Mouse (Mus musculus) gastrocnemius, postnatal 14 days (tissue): ENCODE data around the gene Ubl5. TPM values are rescaled to one million over a fixed set of nuclear protein-coding genes. Genes with fewer than 3 reads are reported as not detected.

ENCODE experiments used
- DNase-seq: peaks from one replicate; pipeline ENCODE4 v3.0.0; 2021; ENCODE audit warnings: mixed read lengths
- intact Hi-C: fragments of 180-260 bp; cut with DNase I; formaldehyde crosslinking; loops from one replicate; pipeline ENCODE4 v1.15.1; 2025; ENCODE audit warnings: low total_unique reads
- total RNA-seq, 2 experiments: library from RNA; stranded (reverse); gene quantifications; 2 replicates each; pipeline ENCODE4 v1.2.3; 2021

Gene Ubl5
- total RNA-seq, 2 experiments from 2014 or later: 172 to 182 TPM

DNA sequence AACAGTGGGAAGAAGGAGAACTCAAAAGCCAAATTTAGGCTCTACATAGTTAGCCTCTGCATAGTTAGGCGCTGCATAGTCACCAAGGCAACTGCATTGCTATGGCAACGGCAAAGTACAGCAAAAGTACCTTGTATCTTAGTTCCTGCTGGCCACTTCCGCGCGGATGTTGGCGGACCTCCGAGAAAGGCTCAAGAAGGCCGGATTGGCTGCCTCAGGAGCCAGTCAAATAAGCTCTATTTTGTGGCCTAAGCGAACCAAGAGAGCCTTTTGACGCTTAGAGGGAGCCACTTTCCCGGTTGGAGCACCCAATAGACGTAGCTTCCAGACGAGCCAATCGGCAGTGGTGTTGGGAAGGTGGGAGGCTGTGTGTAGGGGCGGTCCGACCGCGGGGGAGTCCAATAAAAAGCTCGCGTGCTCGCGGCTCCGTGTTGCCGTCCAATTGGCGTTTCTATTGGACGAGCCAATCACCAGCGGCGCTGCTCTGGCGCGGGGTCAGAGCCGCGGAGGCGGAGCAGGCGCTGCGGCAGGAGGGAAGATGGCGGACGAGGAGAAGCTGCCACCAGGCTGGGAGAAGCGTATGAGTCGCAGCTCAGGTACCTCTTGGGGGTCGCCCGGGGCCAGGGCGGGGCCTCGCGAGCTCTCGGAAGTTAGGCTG lies 9.1 kb downstream of the Ubl5 start, which contains the start of gene Pin1:
TSS of gene Pin1 (plus strand) at position 494 of the 658 bp plus-strand sequence.
- intact Hi-C loops: no loop called here
- peak; percentile 98 for DNase-seq

DNA sequence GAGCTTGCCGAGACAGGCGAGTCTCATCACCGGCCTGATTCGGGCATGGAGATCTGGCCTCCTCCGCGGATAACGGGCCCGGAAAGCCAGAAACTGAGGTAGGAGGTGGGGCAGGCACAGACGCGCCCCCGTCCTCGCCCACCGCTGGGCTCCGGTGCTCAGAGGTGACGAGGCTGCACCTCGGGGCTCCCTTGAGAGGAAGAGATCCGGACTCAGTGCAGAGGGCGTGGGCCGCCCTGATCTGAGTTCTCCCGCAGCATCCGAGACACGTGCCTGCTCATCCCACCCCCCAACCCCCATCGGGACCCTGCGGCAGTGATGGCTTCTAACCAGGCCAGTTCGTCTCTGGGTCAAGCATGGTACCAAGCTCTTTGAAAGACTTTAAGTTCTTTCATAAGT lies 9.6 kb downstream of the Ubl5 start:
- intact Hi-C loops: no loop called here
- DNase-seq: no peak

DNA sequence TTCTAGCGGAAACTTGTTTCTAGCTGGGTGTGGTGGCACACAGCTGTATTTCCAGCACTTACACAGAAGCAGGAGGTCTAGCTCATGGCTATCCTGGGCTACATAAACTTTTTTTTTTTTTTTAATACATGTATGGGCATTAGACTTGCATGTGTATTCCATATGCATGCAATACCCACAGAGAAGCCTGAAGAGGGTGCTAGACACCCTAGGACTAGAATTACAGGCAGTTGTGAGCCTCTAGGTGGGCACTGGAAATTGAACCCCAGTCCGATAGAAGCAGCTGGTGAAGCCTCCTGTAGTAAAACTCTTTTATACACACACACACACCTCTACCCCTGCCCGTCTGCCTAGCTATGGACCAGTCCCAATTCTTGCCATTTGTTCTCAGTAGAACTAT lies 11.2 kb downstream of the Ubl5 start:
- no peak for DNase-seq
- intact Hi-C loops: no loop called here

DNA sequence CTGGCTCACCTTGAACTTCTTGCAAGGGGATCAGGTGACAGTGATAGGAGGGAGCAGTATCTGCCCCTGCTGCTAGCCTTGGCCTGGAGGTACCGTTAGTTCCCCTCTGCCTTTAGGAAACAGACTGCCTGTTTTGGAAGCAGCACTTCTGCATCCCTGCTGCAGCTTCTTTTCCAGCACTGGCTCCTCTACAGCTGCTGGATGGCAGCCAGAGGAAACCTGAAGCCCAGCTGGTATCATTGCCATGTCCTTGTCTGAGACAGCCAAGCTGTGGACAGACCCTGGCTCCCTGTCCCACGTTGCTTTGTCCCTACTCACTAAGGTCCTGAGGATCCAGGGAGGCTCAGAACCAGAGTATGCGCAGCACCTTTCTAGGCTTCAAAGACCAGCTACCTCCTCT lies 14.9 kb downstream of the Ubl5 start:
- DNase-seq: peak; percentile 48
- intact Hi-C loops: no loop called here

DNA sequence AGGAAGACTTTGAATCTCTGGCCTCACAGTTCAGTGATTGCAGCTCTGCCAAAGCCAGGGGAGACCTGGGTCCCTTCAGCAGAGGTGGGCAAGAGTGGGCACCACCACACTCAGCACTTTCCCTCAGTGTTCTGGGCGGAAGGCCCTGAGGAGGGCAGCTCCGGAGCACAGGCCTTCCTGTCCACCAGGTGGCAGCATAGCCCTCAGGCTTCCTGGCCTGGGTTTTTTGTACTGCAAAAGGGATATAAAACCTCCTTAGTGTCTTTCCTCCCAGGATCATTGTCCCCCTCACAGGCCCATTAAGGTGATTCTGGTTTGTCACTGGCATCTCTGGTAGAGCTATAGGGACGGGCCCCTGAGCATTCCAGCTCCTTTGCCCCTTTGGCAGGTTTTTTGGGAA lies 19.6 kb downstream of the Ubl5 start:
- peak; percentile 72 for DNase-seq
- intact Hi-C loops: loop anchor here (5.0 kb wide), 1 partner anchor 65 kb away; no protein-coding TSS in a partner anchor

DNA sequence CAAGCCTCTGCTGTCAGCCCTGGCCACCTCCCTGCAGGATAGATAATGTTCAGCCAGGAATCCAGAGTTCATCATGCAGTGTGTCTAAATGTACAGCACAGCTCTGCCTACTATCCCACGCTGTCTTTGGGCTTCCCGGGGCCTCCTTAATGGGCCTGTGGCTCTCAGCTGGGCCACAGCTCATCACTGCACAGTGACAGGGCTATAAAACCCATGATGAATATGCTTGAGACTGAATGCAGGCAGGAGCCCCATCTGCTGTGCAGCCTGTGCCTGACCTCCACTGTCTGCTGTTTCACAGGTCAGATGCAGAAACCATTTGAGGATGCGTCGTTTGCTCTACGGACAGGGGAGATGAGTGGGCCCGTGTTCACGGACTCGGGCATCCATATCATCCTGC lies 20.2 kb downstream of the Ubl5 start:
- DNase-seq: no peak
- intact Hi-C loops: loop anchor here (5.0 kb wide), 1 partner anchor 64 kb away; no protein-coding TSS in a partner anchor

DNA sequence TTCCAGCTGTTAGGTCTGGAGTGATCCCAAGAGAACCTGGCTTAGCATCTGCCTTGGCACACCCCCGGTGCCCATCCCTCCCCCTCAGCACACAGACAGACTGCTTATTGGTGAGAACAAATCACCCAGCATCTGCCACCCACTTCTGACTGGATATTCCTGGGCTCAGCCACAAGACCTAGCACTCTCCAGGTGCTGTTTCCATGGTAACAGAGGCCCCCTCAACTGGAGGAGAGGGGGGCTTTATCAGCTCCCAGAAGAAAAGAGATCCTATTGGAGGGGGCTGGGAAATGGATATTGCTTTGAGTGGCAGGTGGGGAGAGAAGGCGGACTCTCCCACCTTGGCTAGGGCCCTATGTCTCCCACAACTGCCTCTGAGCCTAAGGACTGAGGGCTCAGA lies 21.3 kb downstream of the Ubl5 start:
- intact Hi-C loops: loop anchor here (5.0 kb wide), 1 partner anchor 63 kb away; no protein-coding TSS in a partner anchor
- no peak for DNase-seq

DNA sequence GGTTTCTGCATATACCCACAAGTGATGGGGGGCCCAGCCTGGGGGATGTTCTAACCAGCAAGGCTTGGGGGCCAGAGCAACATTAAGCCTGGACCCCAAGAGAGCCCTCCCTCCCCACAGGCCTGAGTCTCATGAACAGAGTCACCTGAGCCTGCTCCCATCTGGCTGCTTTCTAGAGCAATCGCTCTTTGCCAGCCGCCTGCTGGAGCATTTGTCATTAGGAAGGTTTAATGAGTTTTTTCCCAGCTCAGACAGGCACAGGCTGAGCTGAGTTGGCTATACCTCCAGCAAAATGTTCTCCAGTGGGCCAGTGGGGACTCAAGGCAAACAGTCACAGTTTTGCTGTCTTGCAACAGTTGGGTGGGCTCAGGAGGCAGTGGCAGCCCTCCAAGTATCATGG lies 21.7 kb downstream of the Ubl5 start:
- intact Hi-C loops: loop anchor here (5.0 kb wide), 1 partner anchor 63 kb away; no protein-coding TSS in a partner anchor

DNA sequence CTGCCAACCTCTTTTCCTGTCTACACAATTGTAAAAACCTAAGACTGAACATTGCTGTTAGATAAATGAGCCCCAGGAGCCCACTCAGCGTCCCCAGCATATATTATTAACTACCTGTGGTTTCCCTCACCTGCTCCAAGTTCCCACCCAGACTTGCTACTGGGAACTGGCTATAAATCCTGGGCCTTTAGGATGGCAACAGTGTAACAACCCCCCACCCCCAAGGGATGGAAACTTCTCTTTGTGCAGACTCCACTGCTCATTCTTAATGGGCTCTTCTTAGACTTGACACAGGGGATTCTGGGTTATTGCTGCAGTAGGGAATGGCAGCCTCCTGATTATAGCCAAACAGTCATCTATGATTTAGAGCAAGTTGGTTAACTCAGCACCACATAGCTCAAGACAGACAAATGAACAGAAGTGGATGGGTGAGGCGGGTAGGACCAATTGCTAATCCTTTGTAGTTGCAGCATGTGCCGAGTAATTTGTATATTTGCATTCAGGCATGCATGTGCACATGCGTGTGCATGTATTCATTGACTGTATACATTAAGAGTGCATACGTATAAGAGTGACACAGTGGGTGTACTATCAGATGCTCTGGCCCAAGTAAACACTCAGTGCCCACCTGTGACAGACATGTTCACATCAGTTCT lies 22.4 kb downstream of the Ubl5 start:
- DNase-seq: no peak
- intact Hi-C loops: loop anchor here (5.0 kb wide), 1 partner anchor 62 kb away; no protein-coding TSS in a partner anchor

More for the DNA sequence above, 21.7 kb downstream of the Ubl5 start:
- no peak for DNase-seq

DNA sequence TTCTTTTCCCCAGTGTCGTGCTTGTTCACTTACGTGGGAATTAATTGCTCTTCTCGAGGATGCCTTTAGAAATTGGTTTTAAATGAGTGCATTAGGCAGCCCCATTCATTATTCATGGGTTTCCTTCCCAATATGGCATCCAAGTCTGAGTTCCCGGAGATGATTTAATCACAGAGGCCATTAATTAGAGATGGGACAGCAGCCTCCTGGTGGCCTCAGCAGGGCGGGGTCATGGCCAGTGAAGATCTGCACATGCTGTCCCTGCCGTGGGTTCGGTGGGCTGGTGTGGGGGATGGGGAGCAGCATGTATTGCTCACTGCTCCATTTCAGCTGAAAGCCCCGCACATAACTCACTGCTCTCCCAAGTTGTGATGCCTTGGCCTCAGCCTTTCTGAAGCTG lies 23.2 kb downstream of the Ubl5 start:
- intact Hi-C loops: no loop called here
- DNase-seq: no peak

DNA sequence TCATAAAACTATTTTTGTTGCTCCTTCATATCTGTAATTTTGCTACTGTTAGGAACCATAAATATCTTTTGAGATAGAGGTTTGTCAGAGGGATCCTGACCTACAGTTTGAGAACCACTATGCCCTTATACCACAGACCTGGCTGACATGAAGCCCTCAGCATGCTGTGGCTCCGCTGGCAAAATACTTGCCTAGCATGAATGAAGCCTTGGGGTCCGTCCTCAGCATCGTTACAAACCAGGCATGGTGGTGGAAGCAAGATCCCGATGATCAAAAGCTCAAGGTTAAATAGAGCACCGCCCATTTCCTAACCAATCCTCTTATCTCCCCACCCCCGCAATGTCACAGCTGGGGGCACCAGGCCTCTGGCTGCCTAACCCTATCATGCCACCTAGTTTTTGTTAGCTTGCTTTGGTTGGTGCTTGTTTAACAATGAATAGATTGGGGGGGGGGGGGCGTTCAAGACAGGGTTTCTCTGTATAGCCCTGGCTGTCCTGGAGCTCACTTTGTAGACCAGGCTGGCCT lies 23.9 kb downstream of the Ubl5 start:
- intact Hi-C loops: no loop called here
- DNase-seq: no peak

DNA sequence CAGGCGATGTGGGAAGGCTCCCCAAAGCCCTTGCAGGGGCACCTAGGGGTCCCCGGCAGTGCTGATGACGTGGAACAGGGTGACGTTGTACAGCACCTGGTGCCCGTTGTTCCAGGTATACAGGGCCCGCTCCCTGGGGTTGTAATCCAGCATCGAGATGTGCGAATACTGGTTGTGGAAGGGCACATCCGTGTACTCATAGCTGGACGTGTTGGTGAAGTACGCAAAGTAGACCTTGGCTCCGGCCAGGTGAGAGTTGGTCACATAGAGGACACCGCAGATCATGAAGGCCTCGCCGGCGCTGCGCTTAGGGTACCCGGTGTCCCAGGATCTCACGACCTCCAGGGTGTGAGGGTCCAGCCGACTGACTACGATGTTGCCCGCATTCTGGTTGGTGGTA lies 25.4 kb downstream of the Ubl5 start:
- no peak for DNase-seq
- intact Hi-C loops: no loop called here

DNA sequence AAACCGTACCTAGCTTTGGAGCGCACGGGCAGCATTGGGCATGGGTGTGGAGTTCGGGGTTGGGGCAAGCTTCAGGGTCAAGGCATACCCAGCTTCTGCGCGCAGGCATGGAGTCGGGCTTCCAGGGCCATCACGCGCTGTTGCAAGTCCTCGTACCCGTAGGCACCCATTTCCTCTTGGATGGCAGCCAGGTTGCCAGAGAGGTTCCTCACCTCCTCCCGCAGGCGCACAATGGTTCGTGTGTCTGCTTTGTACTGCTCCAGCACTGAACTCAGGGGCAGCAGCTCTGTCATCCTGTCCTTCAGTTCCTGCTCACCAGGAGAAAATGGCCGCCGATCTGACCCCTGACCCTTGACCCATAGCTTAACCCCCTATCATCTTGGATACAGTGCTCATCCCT lies 29.4 kb downstream of the Ubl5 start:
- intact Hi-C loops: no loop called here

DNA sequence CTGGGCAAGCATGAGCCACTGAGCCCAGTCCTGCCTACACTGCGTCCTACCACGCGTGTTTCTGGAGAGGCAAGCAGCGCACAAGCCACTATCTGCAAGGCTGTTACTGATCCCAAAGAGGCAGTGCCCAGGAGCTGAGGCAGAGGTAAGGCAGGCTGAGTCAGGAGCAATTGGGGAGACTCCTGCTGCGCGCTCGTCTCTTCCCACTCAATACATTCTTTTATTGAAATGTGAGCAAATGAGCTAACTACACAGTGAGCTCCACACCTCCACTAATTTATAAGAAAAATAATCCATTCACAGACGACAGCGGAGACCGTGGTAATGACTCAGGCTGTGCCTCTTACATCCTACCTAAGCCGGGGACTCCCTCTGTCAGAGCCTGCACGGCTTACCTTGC lies 35.2 kb downstream of the Ubl5 start:
- intact Hi-C loops: no loop called here
- no peak for DNase-seq

More for the DNA sequence above, 29.4 kb downstream of the Ubl5 start:
- DNase-seq: no peak

DNA sequence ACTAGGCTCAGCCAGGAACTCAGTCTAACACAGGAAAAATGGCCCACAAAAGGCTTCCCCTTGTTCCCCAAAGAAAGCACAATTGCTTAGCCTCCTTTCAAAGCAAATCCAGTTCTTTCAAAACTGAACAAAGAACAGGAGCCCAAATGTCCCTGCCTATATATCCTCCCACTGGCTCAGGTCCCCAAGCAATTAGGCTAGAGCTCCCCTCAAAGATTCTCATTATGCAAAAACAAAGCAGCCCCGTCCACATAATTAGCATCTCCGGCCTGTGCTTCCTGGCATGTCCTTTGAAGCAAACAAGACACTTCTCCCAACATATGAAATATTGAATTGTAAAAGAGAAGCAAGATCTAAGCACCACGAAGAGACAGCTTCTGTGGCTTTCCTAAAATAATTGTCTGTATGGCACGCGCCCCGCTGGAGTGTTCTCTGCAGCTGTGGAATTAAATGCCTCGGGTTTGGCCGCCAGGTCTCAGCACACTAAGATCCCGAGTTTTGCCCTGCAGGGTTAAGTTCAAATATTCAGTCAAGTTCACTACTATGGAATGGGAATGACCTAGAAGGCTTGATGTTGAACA lies 37.8 kb downstream of the Ubl5 start:
- intact Hi-C loops: no loop called here
- DNase-seq: no peak

DNA sequence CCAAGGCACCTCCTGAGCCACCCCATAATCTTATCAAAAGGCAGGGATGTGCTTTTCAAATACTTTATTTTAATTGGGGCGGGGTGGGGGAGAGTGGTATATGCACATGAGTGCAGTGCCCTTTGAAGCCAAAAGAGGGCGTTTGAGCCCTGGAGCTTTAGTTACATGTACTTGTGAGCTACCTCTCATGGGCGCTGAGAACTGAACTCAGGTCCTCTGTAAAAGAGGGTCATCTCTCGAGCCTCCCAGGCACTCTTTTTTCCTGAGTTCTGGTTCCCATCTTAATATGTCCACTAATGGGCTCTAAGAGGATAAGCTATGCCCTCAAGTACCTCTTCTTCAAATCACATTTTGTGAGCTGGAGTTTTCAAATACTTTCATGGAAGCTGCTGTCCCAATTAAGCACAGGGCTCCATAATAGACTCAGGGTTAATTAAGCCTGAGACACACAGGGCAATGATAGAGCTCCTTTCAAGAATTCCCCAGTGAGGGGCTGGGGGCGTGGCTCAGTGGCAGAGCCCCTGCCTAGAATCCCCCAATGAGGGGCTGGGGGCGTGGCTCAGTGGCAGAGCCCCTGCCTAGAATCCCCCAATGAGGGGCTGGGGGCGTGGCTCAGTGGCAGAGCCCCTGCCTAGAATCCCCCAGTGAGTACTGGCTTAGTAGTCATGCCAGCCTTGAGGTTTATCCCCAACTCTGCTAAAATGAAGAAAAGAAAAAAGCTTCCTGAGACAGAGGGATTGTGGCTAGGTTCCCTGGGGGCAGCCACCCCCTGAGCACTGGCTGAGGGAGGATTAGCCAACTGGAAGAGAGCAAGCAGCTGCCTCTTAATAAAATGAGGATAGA lies 39.1 kb downstream of the Ubl5 start:
- intact Hi-C loops: no loop called here
- DNase-seq: no peak

DNA sequence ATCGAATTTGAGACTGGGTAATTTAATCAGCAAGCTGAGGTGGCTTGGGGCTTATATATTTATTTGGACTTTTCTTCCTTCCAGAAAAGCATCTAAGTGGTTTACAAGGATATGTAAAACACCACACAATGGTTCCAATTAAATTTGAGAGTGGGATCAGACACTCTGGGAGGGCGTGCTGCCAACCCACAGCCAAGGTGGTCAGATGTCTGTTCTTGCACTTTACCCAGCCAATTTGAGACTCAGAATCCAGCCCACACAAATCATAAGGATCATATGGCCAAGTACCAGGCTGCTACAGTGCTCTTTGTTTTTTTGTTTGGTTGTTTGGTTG lies 39.7 kb downstream of the Ubl5 start:
- no peak for DNase-seq
- intact Hi-C loops: no loop called here

DNA sequence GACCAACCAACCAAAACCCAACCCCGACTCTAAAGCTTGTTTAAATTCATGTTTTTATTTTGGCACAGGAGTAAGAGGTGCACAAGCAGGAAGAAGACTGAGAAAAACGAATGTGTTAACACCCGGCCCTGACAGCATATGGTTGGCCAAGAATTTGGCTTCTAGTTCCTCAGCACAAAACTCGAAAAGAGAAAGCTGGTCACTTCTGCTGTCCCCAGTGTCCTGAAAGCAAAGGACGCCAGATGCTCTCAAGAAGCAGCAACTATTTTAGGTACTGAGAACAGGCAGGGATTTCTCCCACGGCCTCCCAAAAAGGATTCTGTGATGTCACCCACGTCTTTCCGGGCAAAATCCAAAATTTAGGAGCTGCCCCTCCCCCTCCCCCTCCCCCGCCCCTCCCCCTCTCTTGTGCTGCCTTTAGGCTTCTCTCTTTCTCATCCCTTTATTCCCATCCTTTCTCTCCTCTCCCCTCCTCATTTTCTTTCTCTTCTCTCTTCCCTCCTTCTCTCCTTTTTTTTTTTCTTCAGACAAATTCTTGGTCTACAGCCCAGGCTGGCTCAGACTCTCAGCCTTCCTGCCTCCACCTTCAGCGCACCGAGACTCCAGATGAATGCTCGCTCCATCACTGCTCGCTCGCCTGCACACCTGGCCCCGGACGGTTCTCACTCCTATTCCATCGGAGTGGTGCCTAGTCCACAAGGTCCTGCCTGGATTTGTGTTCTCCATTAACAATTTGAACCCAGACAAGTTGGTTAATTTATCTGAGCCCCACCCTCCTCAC lies 42.6 kb downstream of the Ubl5 start:
- no peak for DNase-seq
- intact Hi-C loops: no loop called here

DNA sequence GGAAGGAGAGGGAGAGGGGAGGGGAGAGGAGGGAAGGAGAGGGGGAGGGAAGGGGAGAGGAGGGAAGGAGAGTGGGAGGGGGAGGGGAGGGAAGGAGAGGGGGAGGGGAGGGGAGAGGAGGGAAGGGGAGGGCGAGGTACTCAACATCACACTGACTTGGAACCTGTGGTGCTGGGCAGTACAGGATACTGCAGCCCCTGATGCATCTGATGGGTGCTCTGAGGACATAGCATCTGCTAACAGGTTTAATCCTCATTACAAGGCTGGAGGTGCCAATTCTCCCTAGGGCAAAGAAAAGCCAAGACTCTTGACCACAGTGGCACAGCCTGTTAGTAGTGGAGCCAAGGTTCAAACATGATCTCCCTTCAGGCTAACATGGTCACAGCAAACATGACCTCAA lies 46.7 kb downstream of the Ubl5 start:
- no peak for DNase-seq
- intact Hi-C loops: no loop called here
